Mouse (Mus musculus): Measurements from ENCODE around the gene 4632433K11Rik. TPM values are rescaled to one million over a fixed set of nuclear protein-coding genes. Genes with fewer than 3 reads are reported as not detected.

4632433K11Rik gene
- polyA plus RNA-seq, 1 experiment from 2014 or later, result 0.13 TPM

GRCm38 (mm10) chr7:5046112-5046511 lies 12.2 kb downstream of the 4632433K11Rik start:
- Histone ChIP-seq H3K36me3 (peaks cover 6% of the 10 kb centered on the region; the same call in 1 of the 2 replicates), H3K9ac (no peak overlapping the region), H3K4me3 (no peak overlapping the region), H3K4me1 (peaks cover 8% of the 10 kb centered on the region), H3K4me2 (replicated peaks) (no peak overlapping the region), H3K9me3 (no peaks in the 10 kb centered on the region), H3K27ac (no peak overlapping the region), H3K27me3 (no peaks in the 10 kb centered on the region)
- 76% methylated on average over 2 of the region's 2 CpGs for WGBS
- no peak for ATAC-seq (ENCODE audit: low FRiP score, low read depth)

- no peak for ATAC-seq (ENCODE audit: low FRiP score, low read depth)
- no peak overlapping the region for H3K4me3 ChIP-seq
- no peaks in the 10 kb centered on the region for H3K36me3 ChIP-seq
- H3K9ac ChIP-seq, result no peak overlapping the region
- H3K27me3 ChIP-seq, result peaks cover 2% of the 10 kb centered on the region
- peaks cover 14% of the 10 kb centered on the region for H3K4me1 ChIP-seq
- no peak overlapping the region for H3K27ac ChIP-seq
- WGBS, result 35% methylated on average over 2 of the region's 2 CpGs
- no peak overlapping the region for H3K4me2 ChIP-seq (replicated peaks)
- H3K9me3 ChIP-seq, result no peaks in the 10 kb centered on the region
These were observed 13.4 kb downstream of the 4632433K11Rik start for GRCm38 (mm10) chr7:5047313-5047712.

GRCm38 (mm10) chr7:5051193-5052192 lies 17.6 kb downstream of the 4632433K11Rik start, which contains the start of gene Zfp580:
Gene Zfp580 (plus strand): TSS chr7:5051538.
- H3K27me3 ChIP-seq, result peaks cover 42% of the 10 kb centered on the region
- H3K36me3 ChIP-seq, result no peaks in the 10 kb centered on the region
- whole genome bisulfite sequencing, result under 1% methylated on average over 65 of the region's 65 CpGs
- peak within 1 kb of the TSS; percentile 88 for H3K9ac ChIP-seq
- H3K4me2 ChIP-seq (replicated peaks), result peak within 1 kb of the TSS; percentile 89
- peaks cover 42% of the 10 kb centered on the region for H3K4me1 ChIP-seq
- ATAC-seq (ENCODE audit: low FRiP score, low read depth), result peak; percentile 65
- H3K27ac ChIP-seq, result peak within 1 kb of the TSS; percentile 63
- peak within 1 kb of the TSS; percentile 73 for H3K4me3 ChIP-seq
- H3K9me3 ChIP-seq, result no peaks in the 10 kb centered on the region

GRCm38 (mm10) chr7:5052438-5052837 lies 18.5 kb downstream of the 4632433K11Rik start:
- Histone ChIP-seq H3K9me3 (no peaks in the 10 kb centered on the region), H3K4me1 (peaks cover 47% of the 10 kb centered on the region), H3K27me3 (peaks cover 50% of the 10 kb centered on the region), H3K4me3 (peak overlapping the region; percentile 73), H3K9ac (peak overlapping the region; percentile 88), H3K36me3 (no peaks in the 10 kb centered on the region), H3K4me2 (replicated peaks) (peak overlapping the region; percentile 89), H3K27ac (no peak overlapping the region)
- 5% methylated on average over 12 of the region's 12 CpGs for WGBS
- no peak for ATAC-seq (ENCODE audit: low FRiP score, low read depth)

- Histone ChIP-seq H3K9ac (peak overlapping the region; percentile 88), H3K4me2 (replicated peaks) (peak overlapping the region; percentile 89), H3K27me3 (peaks cover 55% of the 10 kb centered on the region), H3K27ac (no peak overlapping the region), H3K36me3 (no peaks in the 10 kb centered on the region), H3K4me3 (peak overlapping the region; percentile 73), H3K9me3 (no peaks in the 10 kb centered on the region), H3K4me1 (peaks cover 52% of the 10 kb centered on the region)
- 3% methylated on average over 45 of the region's 45 CpGs for WGBS
- no peak for ATAC-seq (ENCODE audit: low FRiP score, low read depth)
These were observed 19.0 kb downstream of the 4632433K11Rik start for GRCm38 (mm10) chr7:5052931-5053343.

GRCm38 (mm10) chr7:5053456-5054179 lies 19.7 kb downstream of the 4632433K11Rik start:
- peaks cover 55% of the 10 kb centered on the region for H3K4me1 ChIP-seq
- peaks cover 61% of the 10 kb centered on the region for H3K27me3 ChIP-seq
- WGBS, result 9% methylated on average over 32 of the region's 32 CpGs
- no peak for ATAC-seq (ENCODE audit: low FRiP score, low read depth)
- peak overlapping the region; percentile 66 for H3K9ac ChIP-seq
- H3K4me3 ChIP-seq, result peak overlapping the region; percentile 73
- H3K36me3 ChIP-seq, result no peaks in the 10 kb centered on the region
- H3K4me2 ChIP-seq (replicated peaks), result peak overlapping the region; percentile 89
- H3K27ac ChIP-seq, result no peak overlapping the region
- no peaks in the 10 kb centered on the region for H3K9me3 ChIP-seq

GRCm38 (mm10) chr7:5056651-5057263 lies 22.8 kb downstream of the 4632433K11Rik start:
- Histone ChIP-seq H3K4me3 (peak overlapping the region; percentile 70), H3K27ac (peak overlapping the region; percentile 48; the same call in 1 of the 2 replicates), H3K4me1 (peaks cover 61% of the 10 kb centered on the region), H3K9me3 (no peaks in the 10 kb centered on the region), H3K27me3 (peaks cover 61% of the 10 kb centered on the region), H3K4me2 (replicated peaks) (peak overlapping the region; percentile 81), H3K36me3 (no peaks in the 10 kb centered on the region), H3K9ac (peak overlapping the region; percentile 87)
- 0 out of 2 replicates have a peak, but pooled peaks have one; percentile 5 for ATAC-seq (ENCODE audit: low FRiP score, low read depth)
- WGBS, result 2% methylated on average over 43 of the region's 55 CpGs

GRCm38 (mm10) chr7:5057381-5057780 lies 23.5 kb downstream of the 4632433K11Rik start:
- Histone ChIP-seq H3K9me3 (no peaks in the 10 kb centered on the region), H3K4me2 (replicated peaks) (peak overlapping the region; percentile 81), H3K36me3 (no peaks in the 10 kb centered on the region), H3K27me3 (peaks cover 59% of the 10 kb centered on the region), H3K27ac (no peak overlapping the region), H3K4me3 (peak overlapping the region; percentile 70), H3K4me1 (peaks cover 55% of the 10 kb centered on the region), H3K9ac (peak overlapping the region; percentile 87)
- WGBS, result 24% methylated on average over 8 of the region's 8 CpGs
- ATAC-seq (ENCODE audit: low FRiP score, low read depth), result no peak

GRCm38 (mm10) chr7:5057804-5058203 lies 23.9 kb downstream of the 4632433K11Rik start:
- Histone ChIP-seq H3K4me1 (peaks cover 51% of the 10 kb centered on the region), H3K27ac (no peak overlapping the region), H3K9ac (peak overlapping the region; percentile 87; the same call in 1 of the 2 replicates), H3K27me3 (peaks cover 54% of the 10 kb centered on the region), H3K4me3 (peak overlapping the region; percentile 70), H3K9me3 (no peaks in the 10 kb centered on the region), H3K36me3 (no peaks in the 10 kb centered on the region), H3K4me2 (replicated peaks) (peak overlapping the region; percentile 81)
- WGBS, result 34% methylated on average over 11 of the region's 11 CpGs
- no peak for ATAC-seq (ENCODE audit: low FRiP score, low read depth)

- 93% methylated on average over 1 of the region's 1 CpGs for WGBS
- no peak overlapping the region for H3K27ac ChIP-seq
- H3K27me3 ChIP-seq, result peaks cover 46% of the 10 kb centered on the region
- H3K9ac ChIP-seq, result no peak overlapping the region
- no peak overlapping the region for H3K4me2 ChIP-seq (replicated peaks)
- ATAC-seq (ENCODE audit: low FRiP score, low read depth), result no peak
- peaks cover 49% of the 10 kb centered on the region for H3K4me1 ChIP-seq
- no peaks in the 10 kb centered on the region for H3K36me3 ChIP-seq
- H3K4me3 ChIP-seq, result no peak overlapping the region
- H3K9me3 ChIP-seq, result no peaks in the 10 kb centered on the region
These were observed 24.7 kb downstream of the 4632433K11Rik start for GRCm38 (mm10) chr7:5058631-5059030.

GRCm38 (mm10) chr7:5059421-5059820 lies 25.5 kb downstream of the 4632433K11Rik start:
- peaks cover 49% of the 10 kb centered on the region for H3K4me1 ChIP-seq
- no peak for ATAC-seq (ENCODE audit: low FRiP score, low read depth)
- H3K36me3 ChIP-seq, result no peaks in the 10 kb centered on the region
- WGBS, result 89% methylated on average over 12 of the region's 12 CpGs
- peak overlapping the region; percentile 89 for H3K4me2 ChIP-seq (replicated peaks)
- no peak overlapping the region for H3K27ac ChIP-seq
- peaks cover 38% of the 10 kb centered on the region for H3K27me3 ChIP-seq
- H3K9me3 ChIP-seq, result no peaks in the 10 kb centered on the region
- H3K9ac ChIP-seq, result 0 out of 2 replicates have a peak overlapping the region, but pooled peaks have one; percentile 31
- H3K4me3 ChIP-seq, result 0 out of 2 replicates have a peak overlapping the region, but pooled peaks have one; percentile 3
